Mouse (Mus musculus) heart, embryonic 10.5 days (tissue): ENCODE data around the gene Foxa3. TPM values are rescaled to one million over a fixed set of nuclear protein-coding genes. Genes with fewer than 3 reads are reported as not detected.
"Not testable (repeated sequence)": the region's sequence is repeated elsewhere in the genome, so short reads cannot be mapped to it uniquely, and the experiment has no call there.

Experiments used
- DNase-seq: peaks from one replicate; pipeline ENCODE4 v3.0.0-alpha.2; 2017; ENCODE audit warnings: low spot score
- H3K27ac ChIP-seq: fragments of 300-500 bp; sonication (generic); 2 replicates; pipeline ENCODE4 v1.5.1; 2016; ENCODE audit warnings: mild to moderate bottlenecking
- H3K27me3 ChIP-seq: fragments of 300-500 bp; sonication (generic); 2 replicates; pipeline ENCODE4 v1.6.1; 2016; ENCODE audit warnings: mild to moderate bottlenecking; ENCODE audit not compliant: poor library complexity, insufficient read depth, severe bottlenecking
- H3K36me3 ChIP-seq: fragments of 300-500 bp; sonication (generic); 2 replicates; pipeline ENCODE4 v1.6.1; 2016; ENCODE audit warnings: mild to moderate bottlenecking, moderate library complexity
- H3K4me1 ChIP-seq: fragments of 300-500 bp; sonication (generic); 2 replicates; pipeline ENCODE4 v1.6.1; 2016; ENCODE audit warnings: mild to moderate bottlenecking
- H3K4me3 ChIP-seq: fragments of 300-500 bp; sonication (generic); 2 replicates; pipeline ENCODE4 v1.5.1; 2016; ENCODE audit warnings: mild to moderate bottlenecking, moderate library complexity
- H3K9me3 ChIP-seq: fragments of 300-500 bp; sonication (generic); 2 replicates; pipeline ENCODE4 v1.6.1; 2016; ENCODE audit warnings: mild to moderate bottlenecking, moderate library complexity
- WGBS: fragments of 180-500 bp; shearing (Covaris S2); methylation state at CpG from one replicate; pipeline ENCODE4 v1.1.7; 2016; 5-methylcytosine and 5-hydroxymethylcytosine counted together
- polyA plus RNA-seq: library from polyadenylated mRNA; unstranded; fragments of >200 nt; fragmentation: Nextera tagmentation; extraction: Ambion mirVana; gene quantifications from 2 replicates; pipeline ENCODE4 v1.2.1, GENCODE M21; 2016

Gene Foxa3
- polyA plus RNA-seq = 0.36 and 8.6 TPM in 2 replicates

GRCm38 (mm10) chr7:19023357-19023814 lies at the start of gene Foxa3:
Foxa3 (minus strand) TSS chr7:19023538.
- no peaks in the 10 kb centered on the region for H3K36me3 ChIP-seq
- H3K27me3 ChIP-seq = peaks cover 42% of the 10 kb centered on the region
- H3K4me1 ChIP-seq = peaks cover 29% of the 10 kb centered on the region
- no peaks in the 10 kb centered on the region for H3K9me3 ChIP-seq
- H3K4me3 ChIP-seq = peak within 1 kb of the TSS; percentile 95
- peak within 1 kb of the TSS; percentile 95 for H3K27ac ChIP-seq
- no peak for DNase-seq
- 4% methylated on average over 30 of the region's 30 CpGs for WGBS

- not testable (repeated sequence) for H3K27ac ChIP-seq, H3K4me3 ChIP-seq, DNase-seq, H3K9me3 ChIP-seq, H3K4me1 ChIP-seq, H3K36me3 ChIP-seq
- H3K27me3 ChIP-seq = peaks cover 20% of the 10 kb centered on the region
- WGBS = 48% methylated on average over 3 of the region's 3 CpGs
These were observed 47.7 kb upstream of the Foxa3 start for GRCm38 (mm10) chr7:19071024-19071423.

- Histone ChIP-seq H3K36me3 (no peaks in the 10 kb centered on the region), H3K4me3 (no peak overlapping the region), H3K27ac (no peak overlapping the region), H3K4me1 (peaks cover 6% of the 10 kb centered on the region; the same call in 1 of the 2 replicates), H3K27me3 (peaks cover 35% of the 10 kb centered on the region), H3K9me3 (no peaks in the 10 kb centered on the region)
- 46% methylated on average over 3 of the region's 3 CpGs for WGBS
- no peak for DNase-seq
These were observed 46.2 kb upstream of the Foxa3 start for GRCm38 (mm10) chr7:19069500-19069899.

GRCm38 (mm10) chr7:19068707-19069106 lies 45.4 kb upstream of the Foxa3 start:
- H3K4me3 ChIP-seq = no peak overlapping the region

GRCm38 (mm10) chr7:19067935-19068334 lies 44.6 kb upstream of the Foxa3 start:
- Histone ChIP-seq H3K36me3 (no peaks in the 10 kb centered on the region), H3K4me1 (peaks cover 6% of the 10 kb centered on the region; the same call in 1 of the 2 replicates), H3K27me3 (peaks cover 45% of the 10 kb centered on the region), H3K4me3 (no peak overlapping the region), H3K9me3 (no peaks in the 10 kb centered on the region), H3K27ac (no peak overlapping the region)
- DNase-seq = no peak
- 65% methylated on average over 12 of the region's 14 CpGs for WGBS

More at GRCm38 (mm10) chr7:19068707-19069106, 45.4 kb upstream of the Foxa3 start:
- H3K27ac ChIP-seq = no peak overlapping the region
- peaks cover 42% of the 10 kb centered on the region for H3K27me3 ChIP-seq
- 9% methylated on average over 2 of the region's 2 CpGs for WGBS
- H3K9me3 ChIP-seq = no peaks in the 10 kb centered on the region
- H3K4me1 ChIP-seq = peaks cover 6% of the 10 kb centered on the region; the same call in 1 of the 2 replicates
- H3K36me3 ChIP-seq = no peaks in the 10 kb centered on the region
- no peak for DNase-seq

GRCm38 (mm10) chr7:19067063-19067462 lies 43.7 kb upstream of the Foxa3 start:
- Histone ChIP-seq H3K36me3 (no peaks in the 10 kb centered on the region), H3K4me3 (peak overlapping the region; percentile 1; the same call in 1 of the 2 replicates), H3K27ac (no peak overlapping the region), H3K9me3 (no peaks in the 10 kb centered on the region), H3K27me3 (peaks cover 48% of the 10 kb centered on the region), H3K4me1 (peaks cover 6% of the 10 kb centered on the region; the same call in 1 of the 2 replicates)
- 41% methylated on average over 14 of the region's 14 CpGs for WGBS
- DNase-seq = no peak

GRCm38 (mm10) chr7:19065896-19066295 lies 42.6 kb upstream of the Foxa3 start:
- no peaks in the 10 kb centered on the region for H3K9me3 ChIP-seq
- peaks cover 48% of the 10 kb centered on the region for H3K27me3 ChIP-seq
- no peak for DNase-seq
- H3K4me3 ChIP-seq = peak overlapping the region; percentile 35
- H3K4me1 ChIP-seq = peaks cover 6% of the 10 kb centered on the region; the same call in 1 of the 2 replicates
- H3K27ac ChIP-seq = no peak overlapping the region
- WGBS = 52% methylated on average over 13 of the region's 13 CpGs
- no peaks in the 10 kb centered on the region for H3K36me3 ChIP-seq

GRCm38 (mm10) chr7:19057405-19057804 lies 34.1 kb upstream of the Foxa3 start:
- DNase-seq = no peak
- WGBS = 83% methylated on average over 10 of the region's 10 CpGs
- H3K36me3 ChIP-seq = peaks cover 17% of the 10 kb centered on the region
- H3K9me3 ChIP-seq = 0 out of 2 replicates have a peak, but pooled peaks cover 3% of the 10 kb centered on the region
- no peak overlapping the region for H3K4me3 ChIP-seq
- H3K27ac ChIP-seq = no peak overlapping the region
- peaks cover 12% of the 10 kb centered on the region for H3K4me1 ChIP-seq
- no peaks in the 10 kb centered on the region; the same call in 1 of the 2 replicates for H3K27me3 ChIP-seq

- 89% methylated on average over 8 of the region's 8 CpGs for WGBS
These were observed 31.8 kb upstream of the Foxa3 start for GRCm38 (mm10) chr7:19055108-19055507.

GRCm38 (mm10) chr7:19054777-19055076 lies 31.4 kb upstream of the Foxa3 start:
- Histone ChIP-seq H3K36me3 (peaks cover 44% of the 10 kb centered on the region), H3K4me3 (peak overlapping the region; percentile 22), H3K27me3 (no peaks in the 10 kb centered on the region), H3K27ac (peak overlapping the region; percentile 59; the same call in 1 of the 2 replicates), H3K9me3 (0 out of 2 replicates have a peak, but pooled peaks cover 3% of the 10 kb centered on the region), H3K4me1 (peaks cover 12% of the 10 kb centered on the region)
- 68% methylated on average over 9 of the region's 9 CpGs for WGBS
- no peak for DNase-seq

More at GRCm38 (mm10) chr7:19055108-19055507, 31.8 kb upstream of the Foxa3 start:
- Histone ChIP-seq H3K4me3 (no peak overlapping the region), H3K27ac (no peak overlapping the region), H3K4me1 (peaks cover 12% of the 10 kb centered on the region), H3K27me3 (no peaks in the 10 kb centered on the region), H3K36me3 (peaks cover 40% of the 10 kb centered on the region), H3K9me3 (0 out of 2 replicates have a peak, but pooled peaks cover 3% of the 10 kb centered on the region)
- DNase-seq = no peak

GRCm38 (mm10) chr7:19054047-19054776 lies 30.9 kb upstream of the Foxa3 start, which contains the start of gene Rsph6a:
Rsph6a (plus strand) TSS chr7:19054690.
- peaks cover 49% of the 10 kb centered on the region for H3K36me3 ChIP-seq
- peak; percentile 83 for DNase-seq
- H3K27ac ChIP-seq = peak within 1 kb of the TSS; percentile 59
- H3K27me3 ChIP-seq = no peaks in the 10 kb centered on the region
- 0 out of 2 replicates have a peak, but pooled peaks cover 3% of the 10 kb centered on the region for H3K9me3 ChIP-seq
- H3K4me3 ChIP-seq = peak within 1 kb of the TSS; percentile 22
- peaks cover 12% of the 10 kb centered on the region for H3K4me1 ChIP-seq
- 30% methylated on average over 33 of the region's 33 CpGs for WGBS

GRCm38 (mm10) chr7:19053136-19053532 lies 29.8 kb upstream of the Foxa3 start:
- Histone ChIP-seq H3K4me1 (peaks cover 12% of the 10 kb centered on the region), H3K9me3 (0 out of 2 replicates have a peak, but pooled peaks cover 3% of the 10 kb centered on the region), H3K36me3 (peaks cover 60% of the 10 kb centered on the region), H3K4me3 (no peak overlapping the region), H3K27me3 (no peaks in the 10 kb centered on the region), H3K27ac (no peak overlapping the region)
- no peak for DNase-seq
- WGBS = 86% methylated on average over 7 of the region's 7 CpGs
